Mouse (Mus musculus) hindbrain, embryonic 15.5 days (tissue): ENCODE measurements around the gene Fam214a. TPM values are rescaled to one million over a fixed set of nuclear protein-coding genes. Genes with fewer than 3 reads are reported as not detected.
A peak's percentile ranks its signal among the peaks of the same experiment; 100 is the strongest.

Experiments
- ATAC-seq: fragments of 200-750 bp; cut with Nextera tagmentation; 2 replicates; pipeline ENCODE4 v1.8.0; 2017; ENCODE audit warnings: low read depth, moderate number of reproducible peaks, moderate TSS enrichment; ENCODE audit not compliant: low FRiP score
- H3K27ac ChIP-seq: fragments of 300-500 bp; sonication (generic); replicated peaks from 2 replicates; pipeline ENCODE4 v1.5.1; 2015; ENCODE audit warnings: mild to moderate bottlenecking, inconsistent platforms
- H3K27me3 ChIP-seq: fragments of 300-500 bp; sonication (generic); 2 replicates; pipeline ENCODE4 v1.6.1; 2015; ENCODE audit warnings: control low read depth, inconsistent platforms
- H3K36me3 ChIP-seq: fragments of 300-500 bp; sonication (generic); 2 replicates; pipeline ENCODE4 v1.6.1; 2015; ENCODE audit warnings: control low read depth, inconsistent platforms
- H3K4me1 ChIP-seq: fragments of 300-500 bp; sonication (generic); replicated peaks from 2 replicates; pipeline ENCODE4 v1.6.1; 2015; ENCODE audit warnings: control low read depth, inconsistent platforms
- H3K4me2 ChIP-seq: fragments of 300-500 bp; sonication (generic); 2 replicates; pipeline ENCODE4 v1.6.1; 2015; ENCODE audit warnings: moderate library complexity, mild to moderate bottlenecking, inconsistent platforms
- H3K4me3 ChIP-seq: fragments of 300-500 bp; sonication (generic); 2 replicates; pipeline ENCODE4 v1.5.1; 2015; ENCODE audit warnings: mild to moderate bottlenecking, inconsistent platforms
- H3K9ac ChIP-seq: fragments of 300-500 bp; sonication (generic); 2 replicates; pipeline ENCODE4 v1.6.1; 2015; ENCODE audit warnings: inconsistent platforms
- H3K9me3 ChIP-seq: fragments of 300-500 bp; sonication (generic); 2 replicates; pipeline ENCODE4 v1.6.1; 2016; ENCODE audit warnings: control low read depth, inconsistent platforms
- WGBS: fragments of 180-500 bp; shearing (Covaris S2); methylation state at CpG from one replicate; pipeline ENCODE4 v1.1.7; 2015; 5-methylcytosine and 5-hydroxymethylcytosine counted together
- polyA plus RNA-seq: library from polyadenylated mRNA; unstranded; fragments of >200 nt; fragmentation: Nextera tagmentation; extraction: Ambion mirVana; gene quantifications from 2 replicates; pipeline ENCODE4 v1.2.1, GENCODE M21; 2015

The Fam214a gene
- 22.7 and 23.6 TPM in 2 replicates for polyA plus RNA-seq

DNA sequence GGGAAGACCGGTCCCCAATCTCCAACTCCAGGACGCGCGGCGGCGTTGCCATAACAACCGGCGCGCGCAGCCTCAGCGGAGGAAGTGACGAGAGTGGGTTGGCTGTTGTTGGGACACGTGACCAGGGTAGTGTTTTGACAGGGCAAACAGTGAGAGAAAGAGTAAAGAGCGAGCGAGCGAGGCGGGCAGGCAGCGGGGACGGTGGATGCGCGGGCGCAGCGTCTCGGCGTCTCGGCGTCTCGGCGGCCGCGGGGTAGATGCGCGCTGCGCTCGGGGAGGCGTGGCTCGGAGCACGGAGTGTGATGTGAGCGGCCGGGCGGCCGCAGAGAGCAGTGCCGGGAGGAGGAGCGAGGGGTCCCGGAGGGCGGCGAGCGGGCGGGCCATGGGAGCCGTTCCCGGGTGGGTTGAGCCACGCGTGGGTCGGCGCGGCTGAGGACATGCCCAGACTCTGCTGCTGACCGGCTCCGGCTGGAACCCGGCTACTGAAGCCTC is at the start of gene Fam214a:
Gene Fam214a (plus strand): TSS at position 129 of the 492 bp plus-strand sequence.
- WGBS, result under 1% methylated on average over 52 of the region's 59 CpGs
- peak within 1 kb of the TSS; percentile 94 for H3K4me2 ChIP-seq
- H3K4me3 ChIP-seq, result peak within 1 kb of the TSS; percentile 99
- H3K4me1 ChIP-seq, result peaks cover 21% of the 10 kb centered on the region
- no peaks in the 10 kb centered on the region for H3K9me3 ChIP-seq
- H3K9ac ChIP-seq, result peak within 1 kb of the TSS; percentile 96
- no peaks in the 10 kb centered on the region for H3K27me3 ChIP-seq
- ATAC-seq, result peak; percentile 97
- H3K36me3 ChIP-seq, result no peaks in the 10 kb centered on the region
- peak within 1 kb of the TSS; percentile 95 for H3K27ac ChIP-seq

DNA sequence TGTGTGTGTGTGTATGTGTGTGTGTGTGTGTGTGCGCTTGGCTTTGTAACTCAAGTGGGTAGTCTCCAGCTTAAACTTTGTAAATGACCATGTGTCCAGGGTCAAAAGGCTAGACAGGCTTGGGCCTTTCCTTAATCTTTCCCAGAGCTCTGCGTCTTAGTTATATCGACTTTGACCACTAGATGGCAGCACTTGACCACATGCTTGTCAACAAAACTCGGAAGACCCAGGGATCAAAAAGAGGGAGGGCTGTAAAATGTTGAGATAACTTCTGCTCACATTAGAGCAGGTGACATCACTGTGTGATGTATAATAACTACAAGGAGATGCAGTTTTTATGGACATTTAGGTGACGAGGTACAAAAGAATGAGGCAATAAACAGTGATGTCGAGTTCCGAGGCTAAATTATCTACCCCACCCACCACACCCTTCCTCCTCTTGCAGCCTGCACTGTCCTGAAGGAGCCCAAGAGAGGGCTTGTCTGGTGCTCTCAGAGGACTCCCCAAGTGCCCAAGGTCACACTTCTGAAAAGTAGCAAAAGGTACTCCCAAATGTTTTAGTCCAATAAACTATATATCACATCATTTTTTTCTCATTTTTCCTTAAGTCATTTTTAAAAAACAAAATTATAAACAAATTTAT is 47.7 kb upstream of the Fam214a start:
- no peak overlapping the region for H3K4me3 ChIP-seq
- H3K9ac ChIP-seq, result no peak overlapping the region
- ATAC-seq, result peak; percentile 70
- no peaks in the 10 kb centered on the region for H3K9me3 ChIP-seq
- H3K36me3 ChIP-seq, result no peaks in the 10 kb centered on the region
- H3K4me2 ChIP-seq, result no peak overlapping the region
- no peaks in the 10 kb centered on the region for H3K27me3 ChIP-seq
- no peak overlapping the region for H3K27ac ChIP-seq
- 20% methylated on average over 7 of the region's 7 CpGs for WGBS
- no peaks in the 10 kb centered on the region for H3K4me1 ChIP-seq

DNA sequence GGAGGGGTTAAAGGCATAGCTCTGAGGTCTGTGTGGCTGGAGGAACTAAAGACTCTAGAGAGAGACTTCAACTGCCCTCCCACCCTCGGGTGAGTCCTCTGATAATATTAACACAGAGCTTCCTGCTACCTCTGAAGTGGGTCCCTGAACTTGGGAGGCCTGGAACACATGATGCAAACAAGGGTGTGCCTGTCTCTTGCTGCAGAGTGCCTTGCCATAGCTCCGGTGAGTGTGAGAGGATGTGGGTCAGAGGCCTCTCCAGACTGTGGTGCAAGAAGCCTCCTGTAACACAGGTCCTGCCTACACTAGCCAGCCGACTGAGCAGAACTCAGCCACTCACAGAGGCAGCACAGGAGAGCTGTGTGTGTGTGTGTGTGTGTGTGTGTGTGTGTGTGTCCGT is 45.7 kb upstream of the Fam214a start:
- H3K27ac ChIP-seq, result no peak overlapping the region
- no peak for ATAC-seq
- H3K4me2 ChIP-seq, result no peak overlapping the region
- no peaks in the 10 kb centered on the region for H3K27me3 ChIP-seq
- 67% methylated on average over 4 of the region's 4 CpGs for WGBS
- no peaks in the 10 kb centered on the region for H3K9me3 ChIP-seq
- no peaks in the 10 kb centered on the region for H3K36me3 ChIP-seq
- no peaks in the 10 kb centered on the region for H3K4me1 ChIP-seq
- no peak overlapping the region for H3K4me3 ChIP-seq
- no peak overlapping the region for H3K9ac ChIP-seq

DNA sequence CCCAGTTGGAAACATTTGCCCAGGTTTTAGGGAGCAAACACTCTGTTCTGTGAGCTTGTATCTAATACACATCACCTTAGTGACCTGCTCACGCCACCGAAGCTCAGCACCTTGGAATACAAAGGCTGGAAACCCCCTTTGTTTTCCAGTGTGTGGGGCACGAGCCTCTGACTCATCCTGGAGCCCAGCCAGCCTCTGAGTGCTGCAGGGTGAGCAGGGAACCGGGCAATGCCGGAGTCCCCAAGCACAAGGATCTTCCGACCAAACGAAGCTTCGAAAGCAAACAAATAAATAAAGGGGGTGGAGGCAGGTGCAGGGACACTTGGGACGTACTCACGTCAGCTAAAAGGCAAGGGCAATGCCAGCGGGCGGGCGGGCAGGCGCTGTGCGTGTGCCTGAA is 43.4 kb upstream of the Fam214a start:
- H3K4me3 ChIP-seq, result no peak overlapping the region
- no peaks in the 10 kb centered on the region for H3K27me3 ChIP-seq
- WGBS, result 64% methylated on average over 15 of the region's 15 CpGs
- no peak for ATAC-seq
- H3K4me1 ChIP-seq, result no peaks in the 10 kb centered on the region
- H3K9ac ChIP-seq, result no peak overlapping the region
- H3K9me3 ChIP-seq, result no peaks in the 10 kb centered on the region
- H3K36me3 ChIP-seq, result no peaks in the 10 kb centered on the region
- H3K4me2 ChIP-seq, result no peak overlapping the region
- no peak overlapping the region for H3K27ac ChIP-seq

DNA sequence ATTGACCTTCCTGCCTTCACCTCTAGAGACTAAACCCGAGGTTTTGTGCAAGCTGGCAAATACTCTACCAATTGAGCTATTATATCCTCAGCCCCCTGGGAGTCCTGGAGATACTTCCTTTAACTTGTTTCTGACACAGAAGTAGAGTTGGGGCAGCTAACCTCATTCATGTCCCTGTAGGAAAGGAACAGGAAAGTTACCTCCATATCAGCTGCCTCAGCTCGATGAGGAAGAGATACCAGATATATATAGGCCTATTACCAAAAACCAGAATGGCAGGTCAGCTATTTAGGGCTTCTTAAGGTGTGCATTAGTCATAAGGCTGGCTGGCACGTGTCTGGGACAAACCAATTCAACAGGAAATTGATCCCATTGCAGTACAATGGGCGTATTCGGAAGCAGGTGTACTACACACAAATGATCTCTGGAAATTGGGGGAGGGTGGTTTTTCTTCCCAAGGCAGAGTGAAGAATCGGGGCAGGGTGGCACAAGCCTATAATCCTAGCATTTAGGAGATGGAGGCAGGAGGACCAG is 42.4 kb upstream of the Fam214a start:
- no peak overlapping the region for H3K9ac ChIP-seq
- H3K27ac ChIP-seq, result no peak overlapping the region

DNA sequence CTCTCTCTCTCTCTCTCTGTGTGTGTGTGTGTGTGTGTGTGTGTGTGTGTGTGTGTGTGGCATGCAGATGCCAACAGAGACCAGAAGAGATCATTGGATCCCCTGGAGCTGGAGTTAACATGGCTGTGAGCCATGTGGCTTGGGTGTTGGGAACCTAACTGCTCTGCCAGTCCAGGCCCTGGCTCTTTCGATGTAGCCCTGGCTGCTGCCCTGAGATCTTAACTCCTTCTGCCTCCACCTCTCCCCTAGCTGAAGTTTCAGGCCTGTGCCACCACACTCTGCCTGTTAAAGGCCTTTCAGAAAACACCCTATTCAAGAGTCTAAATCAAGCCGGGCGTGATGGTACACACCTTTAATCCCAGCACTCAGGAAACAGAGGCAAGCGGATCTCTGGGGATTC is 41.3 kb upstream of the Fam214a start:
- 82% methylated on average over 4 of the region's 4 CpGs for WGBS
- no peak overlapping the region for H3K4me3 ChIP-seq
- no peak for ATAC-seq
- no peak overlapping the region for H3K27ac ChIP-seq
- no peak overlapping the region for H3K4me2 ChIP-seq
- H3K36me3 ChIP-seq, result no peaks in the 10 kb centered on the region
- H3K27me3 ChIP-seq, result no peaks in the 10 kb centered on the region
- H3K9ac ChIP-seq, result no peak overlapping the region
- H3K4me1 ChIP-seq, result no peaks in the 10 kb centered on the region
- H3K9me3 ChIP-seq, result no peaks in the 10 kb centered on the region

More for the DNA sequence above, 42.4 kb upstream of the Fam214a start:
- Histone ChIP-seq H3K9me3 (no peaks in the 10 kb centered on the region), H3K4me1 (no peaks in the 10 kb centered on the region), H3K4me2 (no peak overlapping the region), H3K27me3 (no peaks in the 10 kb centered on the region), H3K4me3 (no peak overlapping the region), H3K36me3 (no peaks in the 10 kb centered on the region)
- WGBS, result 86% methylated on average over 6 of the region's 6 CpGs
- no peak for ATAC-seq

DNA sequence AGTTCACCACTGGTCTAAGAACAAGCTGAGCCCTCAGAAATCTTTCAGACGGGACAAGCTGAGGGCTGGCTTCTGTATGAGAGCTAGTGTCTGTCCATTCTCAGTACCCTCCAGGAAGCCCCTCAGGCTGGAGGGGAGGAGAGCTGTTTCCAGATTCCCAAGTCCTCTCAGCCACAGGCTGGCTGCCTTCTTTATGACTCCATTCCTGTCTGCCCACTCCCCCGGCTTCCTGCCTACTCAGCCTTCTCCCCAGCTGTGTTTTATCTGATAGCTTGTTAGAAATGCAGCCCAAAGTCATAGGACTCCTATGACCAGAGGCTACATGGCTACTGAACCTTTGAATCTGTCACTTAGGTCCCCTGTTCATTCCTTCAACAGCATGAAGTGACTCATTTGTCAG is 40.8 kb upstream of the Fam214a start:
- Histone ChIP-seq H3K4me1 (no peaks in the 10 kb centered on the region), H3K27ac (no peak overlapping the region), H3K4me3 (no peak overlapping the region), H3K27me3 (no peaks in the 10 kb centered on the region), H3K36me3 (no peaks in the 10 kb centered on the region), H3K9me3 (no peaks in the 10 kb centered on the region), H3K9ac (no peak overlapping the region), H3K4me2 (no peak overlapping the region)
- ATAC-seq, result no peak
- WGBS, result 53% methylated on average over 2 of the region's 2 CpGs

DNA sequence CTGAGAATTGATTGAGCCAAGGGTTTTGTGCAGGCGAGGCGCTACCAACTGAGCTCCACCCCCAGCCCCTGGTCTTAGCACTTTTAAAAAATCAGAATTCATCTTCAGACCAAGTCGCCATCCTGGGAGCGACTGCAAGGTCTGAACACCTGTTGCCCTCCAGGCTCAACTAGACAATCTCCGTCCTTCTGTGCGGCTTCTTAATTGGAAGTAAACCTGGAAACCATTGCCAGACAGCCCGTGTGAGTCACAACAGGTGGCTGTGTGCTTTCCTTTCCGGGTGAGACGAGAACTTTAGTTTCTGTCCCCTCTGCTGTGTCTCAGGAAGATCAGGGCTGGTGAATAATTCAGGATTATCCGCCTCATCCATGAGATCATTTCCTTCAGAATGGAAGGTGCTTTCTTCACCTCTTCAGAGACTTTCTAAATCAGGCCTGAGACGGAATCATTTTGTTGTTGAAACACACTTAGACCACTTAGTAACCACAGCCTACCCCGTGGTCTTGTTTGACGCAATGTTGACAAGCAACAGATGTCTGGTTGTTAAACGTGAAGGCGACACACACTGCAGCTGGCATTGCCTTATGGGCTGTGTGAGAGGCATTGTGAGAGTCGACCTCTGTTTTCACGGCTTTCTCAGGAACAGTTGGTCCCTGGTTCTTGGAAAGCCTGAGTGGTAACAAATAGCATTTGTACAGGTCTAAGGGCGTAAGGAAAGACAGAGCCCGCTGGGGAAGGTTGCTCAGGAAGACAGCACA is 39.9 kb upstream of the Fam214a start:
- H3K9ac ChIP-seq, result no peak overlapping the region
- no peak overlapping the region for H3K27ac ChIP-seq
- H3K4me2 ChIP-seq, result no peak overlapping the region
- no peak overlapping the region for H3K4me3 ChIP-seq
- no peaks in the 10 kb centered on the region for H3K36me3 ChIP-seq
- no peak for ATAC-seq
- 64% methylated on average over 19 of the region's 19 CpGs for WGBS
- H3K4me1 ChIP-seq, result no peaks in the 10 kb centered on the region
- no peaks in the 10 kb centered on the region for H3K27me3 ChIP-seq
- no peaks in the 10 kb centered on the region for H3K9me3 ChIP-seq

DNA sequence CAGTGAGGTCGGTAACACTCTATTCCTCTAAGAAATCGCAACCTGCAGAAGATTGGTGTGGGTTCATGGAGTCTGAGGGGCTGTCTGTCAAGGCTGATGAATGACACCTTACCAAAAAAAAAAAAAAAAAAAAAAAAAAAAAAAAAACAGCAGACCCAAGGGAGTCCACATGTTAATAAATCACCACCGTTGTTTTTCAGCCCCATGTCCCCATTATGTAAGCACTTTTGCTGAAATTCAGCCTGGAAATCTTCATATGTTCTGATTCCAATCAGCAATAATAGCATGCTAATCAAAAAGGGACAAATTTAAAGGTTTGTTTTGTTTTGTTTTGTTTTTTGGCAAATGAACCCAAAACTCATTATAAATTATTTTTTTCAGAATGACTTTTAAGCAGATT is 37.1 kb upstream of the Fam214a start:
- H3K4me3 ChIP-seq, result no peak overlapping the region
- H3K9me3 ChIP-seq, result no peaks in the 10 kb centered on the region
- no peak overlapping the region for H3K4me2 ChIP-seq
- H3K9ac ChIP-seq, result no peak overlapping the region
- 82% methylated on average over 3 of the region's 3 CpGs for WGBS
- H3K27ac ChIP-seq, result no peak overlapping the region
- no peak for ATAC-seq
- no peaks in the 10 kb centered on the region for H3K4me1 ChIP-seq
- no peaks in the 10 kb centered on the region for H3K27me3 ChIP-seq
- no peaks in the 10 kb centered on the region for H3K36me3 ChIP-seq

DNA sequence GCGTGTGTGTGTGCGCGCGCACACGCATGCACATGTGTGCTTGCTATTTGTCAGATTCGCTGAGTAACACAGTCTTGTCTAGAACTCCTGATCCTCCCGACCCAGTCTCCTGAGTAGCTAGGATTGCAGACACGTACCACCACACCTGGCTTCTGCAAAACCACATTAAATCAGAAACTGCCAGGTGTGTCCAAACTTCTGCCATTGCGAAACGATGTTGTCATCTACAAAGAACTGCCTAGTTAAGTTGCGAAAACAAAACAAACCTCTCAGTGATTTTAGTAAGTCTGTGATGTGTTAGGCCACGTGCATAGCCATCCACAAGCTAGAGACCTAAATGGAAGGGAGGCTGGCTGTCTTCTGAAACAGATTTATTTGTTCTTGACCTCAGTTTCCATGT is 32.2 kb upstream of the Fam214a start:
- no peak overlapping the region for H3K27ac ChIP-seq
- no peaks in the 10 kb centered on the region for H3K27me3 ChIP-seq
- no peak overlapping the region for H3K9ac ChIP-seq
- no peak for ATAC-seq
- no peak overlapping the region for H3K4me3 ChIP-seq
- H3K9me3 ChIP-seq, result no peaks in the 10 kb centered on the region
- no peak overlapping the region for H3K4me2 ChIP-seq
- H3K4me1 ChIP-seq, result peaks cover 9% of the 10 kb centered on the region
- H3K36me3 ChIP-seq, result no peaks in the 10 kb centered on the region
- WGBS, result 96% methylated on average over 12 of the region's 12 CpGs

DNA sequence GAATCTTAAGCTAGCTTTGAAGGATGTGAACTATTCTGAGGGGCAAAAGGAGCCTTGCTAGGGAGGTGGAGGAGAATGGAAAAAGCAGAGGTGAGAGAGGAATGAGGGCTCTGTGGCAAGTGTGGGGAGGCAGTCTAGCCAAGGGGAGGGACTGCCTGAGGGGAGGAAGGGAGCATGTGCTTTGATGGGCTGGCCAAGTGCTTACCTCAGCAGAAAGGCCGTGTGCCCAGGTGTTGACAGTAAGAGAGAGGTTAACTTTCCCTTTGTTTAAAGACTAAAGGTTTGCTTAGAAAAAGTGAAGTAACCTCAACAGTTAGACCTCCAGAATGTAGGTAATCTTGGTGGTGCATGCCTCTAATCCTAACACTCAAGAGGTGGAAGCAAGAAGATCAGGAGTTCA is 31.3 kb upstream of the Fam214a start:
- WGBS, result 62% methylated on average over 1 of the region's 1 CpGs
- Histone ChIP-seq H3K9me3 (no peaks in the 10 kb centered on the region), H3K36me3 (no peaks in the 10 kb centered on the region), H3K4me1 (peaks cover 11% of the 10 kb centered on the region), H3K4me2 (no peak overlapping the region), H3K27ac (no peak overlapping the region), H3K9ac (no peak overlapping the region), H3K4me3 (no peak overlapping the region), H3K27me3 (no peaks in the 10 kb centered on the region)
- ATAC-seq, result no peak

DNA sequence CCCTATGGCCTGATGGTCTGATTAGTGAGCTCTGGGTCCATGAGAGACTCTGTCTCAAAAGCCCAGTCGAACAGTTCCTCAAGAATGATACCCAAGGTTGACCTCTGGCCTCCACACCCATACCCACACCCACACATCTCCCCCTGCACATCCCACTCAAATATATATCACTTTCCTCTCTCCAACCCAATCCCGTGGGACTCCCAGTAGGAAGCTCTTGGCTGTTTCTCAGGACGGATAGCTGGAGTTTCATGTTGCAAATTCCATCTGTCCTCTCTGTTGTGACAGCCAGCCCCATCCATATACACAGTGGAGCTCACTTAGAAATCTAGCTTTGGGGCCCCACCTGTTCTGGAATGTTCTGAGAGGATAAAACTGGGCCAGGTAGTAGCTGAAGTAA is 29.8 kb upstream of the Fam214a start:
- no peak for ATAC-seq
- Histone ChIP-seq H3K36me3 (no peaks in the 10 kb centered on the region), H3K9me3 (no peaks in the 10 kb centered on the region), H3K4me2 (no peak overlapping the region), H3K27ac (no peak overlapping the region), H3K27me3 (no peaks in the 10 kb centered on the region), H3K4me1 (peaks cover 11% of the 10 kb centered on the region), H3K4me3 (no peak overlapping the region), H3K9ac (no peak overlapping the region)
- WGBS, result 63% methylated on average over 3 of the region's 3 CpGs
